Mouse (Mus musculus) macrophage (primary cell): Measurements from ENCODE around the gene Mapk10. TPM values are rescaled to one million over a fixed set of nuclear protein-coding genes. Genes with fewer than 3 reads are reported as not detected.
"Not testable (repeated sequence)": the region's sequence is repeated elsewhere in the genome, so short reads cannot be mapped to it uniquely, and the experiment has no call there.

Source experiments
- H3K27ac ChIP-seq: fragments of 350-480 bp; formaldehyde crosslinking; 2 replicates; pipeline ENCODE4 v1.9.0; 2021
- H3K36me3 ChIP-seq: fragments of 350-480 bp; formaldehyde crosslinking; 2 replicates; pipeline ENCODE4 v1.9.0; 2021; ENCODE audit errors: inconsistent target
- H3K4me3 ChIP-seq: fragments of 350-480 bp; formaldehyde crosslinking; 2 replicates; pipeline ENCODE4 v1.9.0; 2021; ENCODE audit errors: inconsistent target
- H3K79me2 ChIP-seq: fragments of 350-480 bp; formaldehyde crosslinking; 2 replicates; pipeline ENCODE4 v1.9.0; 2021; ENCODE audit errors: inconsistent target
- WGBS: methylation state at CpG from one replicate; pipeline ENCODE4 v1.1.7; 2026; ENCODE audit warnings: inconsistent platforms; ENCODE audit not compliant: missing documents; 5-methylcytosine and 5-hydroxymethylcytosine counted together
- polyA plus RNA-seq: library from polyadenylated mRNA; stranded (reverse); fragments of 250-400 nt; gene quantifications from 3 replicates; pipeline ENCODE4 v1.2.4, GENCODE M21; 2018; ENCODE audit warnings: inconsistent platforms

Mapk10 gene
- polyA plus RNA-seq, 1 experiment from 2014 or later, result not detected

DNA sequence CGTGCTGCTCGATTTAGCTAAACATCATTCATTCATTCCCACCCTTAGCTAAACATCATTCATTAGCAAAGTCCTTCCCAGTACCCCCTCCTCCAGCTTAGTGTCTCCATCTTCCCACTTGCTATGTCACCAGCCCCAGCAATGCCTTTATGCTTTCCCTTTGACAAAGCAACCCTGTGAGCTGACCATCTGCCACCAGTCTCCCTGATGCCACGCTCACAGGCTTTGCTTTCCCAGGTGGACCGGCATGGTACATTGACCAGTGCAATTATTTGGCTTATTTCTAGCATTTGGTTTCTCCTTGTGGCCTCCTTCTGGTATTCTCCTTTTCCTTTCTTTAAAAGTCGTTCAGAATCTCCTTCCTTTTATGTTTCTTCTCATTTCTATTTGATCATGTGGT lies 284.3 kb downstream of the Mapk10 start:
- WGBS, result 90% methylated on average over 5 of the region's 5 CpGs
- Histone ChIP-seq H3K36me3 (no peaks in the 10 kb centered on the region), H3K27ac (no peak overlapping the region), H3K4me3 (no peak overlapping the region), H3K79me2 (no peaks in the 10 kb centered on the region)

DNA sequence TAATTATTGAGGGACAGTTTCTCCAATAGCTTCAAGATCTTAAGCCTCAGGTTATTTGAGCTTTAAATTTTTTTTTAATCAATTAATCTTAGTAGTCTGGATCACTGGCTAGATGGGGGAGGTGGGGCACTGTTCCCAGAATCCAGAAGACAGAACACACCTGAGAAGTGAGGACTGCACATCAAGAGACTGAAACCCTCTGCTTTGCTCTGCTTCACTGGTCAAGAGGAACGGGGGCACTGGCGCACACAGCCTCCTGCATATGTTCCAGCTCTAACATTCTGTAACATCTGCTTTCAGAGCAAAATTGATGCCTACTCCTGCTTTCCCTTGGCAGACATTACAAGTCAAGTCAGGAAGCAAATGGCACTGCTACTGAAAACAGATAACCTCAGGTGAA lies 290.9 kb downstream of the Mapk10 start:
- Histone ChIP-seq H3K4me3 (no peak overlapping the region), H3K79me2 (no peaks in the 10 kb centered on the region), H3K36me3 (no peaks in the 10 kb centered on the region), H3K27ac (no peak overlapping the region)
- 96% methylated on average over 2 of the region's 2 CpGs for WGBS

DNA sequence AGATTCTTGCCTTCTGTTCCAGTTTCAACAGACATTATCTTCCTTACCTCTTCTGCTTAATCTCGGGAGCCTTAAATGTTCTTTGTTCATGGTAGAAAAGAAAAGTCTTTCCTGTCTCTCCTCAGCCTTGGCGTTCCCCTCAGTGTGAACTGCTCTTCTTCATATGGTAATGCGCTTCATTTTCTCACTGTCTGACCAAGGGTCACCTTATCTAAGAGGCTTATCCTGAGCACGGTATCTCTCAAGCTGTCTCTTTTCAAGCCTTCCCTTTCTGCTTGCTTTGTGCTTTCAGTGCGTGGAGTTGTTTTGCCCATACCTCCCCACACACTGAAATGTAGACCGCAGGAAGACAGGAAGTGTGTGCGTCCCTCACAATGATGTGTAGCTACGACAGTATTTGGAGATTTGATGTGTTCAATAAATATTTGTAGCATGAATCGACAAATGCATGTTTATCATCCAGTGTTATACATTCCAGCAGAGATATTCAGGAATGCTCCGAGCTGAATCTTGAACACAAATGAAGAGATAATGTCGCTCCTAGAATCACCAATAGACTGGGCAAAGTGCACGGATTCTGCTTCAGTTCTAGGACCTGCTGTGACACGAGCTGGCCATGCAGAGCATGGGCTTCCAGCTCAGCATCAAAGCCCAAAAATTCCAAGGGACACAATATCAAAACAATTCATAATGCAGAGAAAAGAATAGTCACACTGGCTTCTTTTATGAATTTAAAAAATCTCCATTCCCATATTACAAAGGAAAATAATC lies 305.5 kb downstream of the Mapk10 start:
- no peaks in the 10 kb centered on the region for H3K79me2 ChIP-seq
- no peak overlapping the region for H3K27ac ChIP-seq
- 64% methylated on average over 13 of the region's 13 CpGs for WGBS
- no peaks in the 10 kb centered on the region for H3K36me3 ChIP-seq
- no peak overlapping the region for H3K4me3 ChIP-seq

DNA sequence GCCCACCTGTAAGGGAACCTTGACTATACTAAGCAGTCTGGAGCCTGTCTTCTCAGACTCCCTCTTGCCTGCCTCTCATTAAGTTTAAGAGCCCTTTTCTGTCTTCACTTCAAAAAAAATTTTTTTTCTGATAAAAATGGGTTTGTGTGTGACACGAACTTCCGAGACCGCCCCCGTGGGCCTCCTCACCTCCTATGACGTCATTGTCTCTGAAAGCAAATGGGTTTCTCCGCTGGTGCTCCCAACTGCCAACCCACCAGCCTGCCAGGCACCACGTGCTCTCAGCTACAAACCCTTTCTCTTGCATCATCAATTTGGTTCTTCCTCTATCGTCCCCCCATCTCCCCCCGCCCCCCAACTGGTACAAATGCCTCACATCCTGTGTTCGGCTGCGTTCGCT lies 307.1 kb downstream of the Mapk10 start:
- WGBS, result 72% methylated on average over 11 of the region's 12 CpGs
- Histone ChIP-seq H3K4me3 (no peak overlapping the region), H3K79me2 (no peaks in the 10 kb centered on the region), H3K27ac (no peak overlapping the region), H3K36me3 (no peaks in the 10 kb centered on the region)

DNA sequence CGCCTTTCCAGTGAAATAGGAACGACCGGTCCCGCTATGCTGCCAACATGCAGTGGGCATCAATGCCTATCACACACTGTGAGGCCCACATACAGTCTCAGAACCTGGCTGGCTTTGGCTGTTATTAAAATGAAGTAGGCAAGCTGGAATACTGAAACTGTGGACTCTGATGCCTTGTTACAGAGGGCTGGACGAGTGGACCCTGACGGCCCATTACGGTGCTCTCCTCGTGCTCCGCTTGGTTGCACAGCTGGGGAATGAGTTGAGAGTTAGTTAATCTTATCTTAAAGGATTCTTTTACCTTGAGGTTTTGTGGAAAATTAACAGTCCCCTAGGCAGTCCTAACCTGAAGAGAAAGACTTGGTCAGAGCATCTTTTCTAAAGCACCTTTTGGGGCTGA lies 307.6 kb downstream of the Mapk10 start:
- H3K27ac ChIP-seq, result no peak overlapping the region
- WGBS, result 99% methylated on average over 9 of the region's 9 CpGs
- H3K36me3 ChIP-seq, result no peaks in the 10 kb centered on the region

DNA sequence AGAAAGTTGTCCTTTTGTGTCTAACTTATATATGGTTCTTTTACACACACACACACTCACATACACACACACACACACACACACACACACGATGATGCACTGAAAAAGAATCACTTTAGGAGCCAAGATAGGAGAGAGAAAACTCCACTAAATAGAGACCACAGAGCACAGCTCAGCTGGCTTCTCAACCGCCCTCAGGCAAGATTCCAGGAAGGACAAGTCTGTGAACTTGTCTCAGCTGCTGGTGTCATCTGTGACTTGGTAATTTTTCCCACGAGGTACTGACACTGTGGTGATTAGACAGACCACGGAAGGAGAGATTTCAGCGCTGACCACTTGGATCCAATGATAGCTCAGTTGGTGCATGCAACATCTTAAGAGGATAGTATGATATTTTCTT lies 310.0 kb downstream of the Mapk10 start:
- Histone ChIP-seq H3K27ac (no peak overlapping the region), H3K4me3 (no peak overlapping the region), H3K79me2 (no peaks in the 10 kb centered on the region), H3K36me3 (no peaks in the 10 kb centered on the region)
- 73% methylated on average over 4 of the region's 5 CpGs for WGBS

More for the DNA sequence above, 307.6 kb downstream of the Mapk10 start:
- no peak overlapping the region for H3K4me3 ChIP-seq
- no peaks in the 10 kb centered on the region for H3K79me2 ChIP-seq

DNA sequence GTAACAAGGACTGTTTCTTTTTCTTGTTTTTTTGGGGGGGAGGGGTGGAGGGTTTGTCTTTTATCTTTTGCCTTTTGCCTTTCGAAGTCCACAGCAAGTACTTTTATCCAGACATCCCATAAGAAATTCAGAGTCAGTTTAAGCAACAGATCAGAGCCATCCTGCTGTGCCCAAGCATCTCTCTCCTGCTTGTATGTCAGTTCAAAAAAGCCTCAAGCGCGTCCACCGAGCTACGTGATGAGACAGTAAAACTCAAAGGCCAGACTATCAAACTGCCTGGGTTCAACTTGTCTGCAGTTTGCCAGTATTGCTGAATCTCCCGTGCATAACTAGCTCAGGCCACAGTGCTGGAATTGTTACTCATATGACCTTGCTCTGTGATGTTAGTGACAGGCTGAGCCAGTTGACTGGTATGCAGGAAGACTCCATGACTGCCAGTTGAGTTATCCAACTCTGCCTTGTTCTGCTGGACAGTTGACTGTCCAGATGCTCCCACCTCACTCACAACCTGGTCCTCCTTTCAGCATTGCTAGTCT lies 311.4 kb downstream of the Mapk10 start:
- WGBS, result 89% methylated on average over 6 of the region's 6 CpGs

DNA sequence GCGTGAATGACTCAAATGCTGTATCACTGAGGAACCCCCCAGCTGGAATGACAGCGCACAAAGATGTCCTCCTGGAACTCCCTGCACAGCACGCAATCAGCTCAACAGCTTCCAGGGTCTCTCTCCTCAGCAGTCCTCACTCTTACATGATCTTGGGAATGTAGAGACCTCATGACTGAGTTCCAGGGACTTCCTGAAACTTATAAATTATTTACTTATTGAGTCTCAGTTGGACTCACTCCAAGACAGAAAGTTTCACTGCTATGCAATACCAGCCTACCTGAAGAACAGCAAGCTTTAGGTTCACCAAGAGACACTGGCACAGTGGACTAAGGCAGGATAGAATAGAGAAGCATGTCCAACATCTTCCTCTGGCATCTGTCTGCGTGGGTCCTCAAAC lies 312.8 kb downstream of the Mapk10 start:
- no peaks in the 10 kb centered on the region for H3K79me2 ChIP-seq
- H3K4me3 ChIP-seq, result no peak overlapping the region
- WGBS, result 98% methylated on average over 4 of the region's 4 CpGs
- no peaks in the 10 kb centered on the region for H3K36me3 ChIP-seq
- H3K27ac ChIP-seq, result no peak overlapping the region

More for the DNA sequence above, 311.4 kb downstream of the Mapk10 start:
- Histone ChIP-seq H3K27ac (no peak overlapping the region), H3K36me3 (no peaks in the 10 kb centered on the region), H3K4me3 (no peak overlapping the region), H3K79me2 (no peaks in the 10 kb centered on the region)

DNA sequence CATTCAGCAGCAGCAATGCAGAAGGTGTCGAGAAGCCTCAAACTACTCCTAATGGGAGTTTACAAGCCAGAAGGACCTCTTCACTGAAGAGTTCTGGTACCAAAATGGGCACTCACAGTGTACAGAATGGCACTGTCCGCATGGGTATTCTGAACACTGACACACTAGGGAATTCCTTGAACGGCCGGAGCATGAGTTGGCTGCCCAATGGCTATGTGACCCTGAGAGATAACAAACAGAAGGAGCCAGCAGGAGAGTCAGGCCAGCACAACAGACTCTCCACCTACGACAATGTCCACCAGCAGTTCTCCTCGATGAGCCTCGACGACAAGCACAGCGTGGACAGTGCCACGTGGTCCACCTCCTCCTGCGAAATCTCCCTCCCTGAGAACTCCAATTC lies 318.9 kb downstream of the Mapk10 start:
- 94% methylated on average over 11 of the region's 11 CpGs for WGBS
- Histone ChIP-seq H3K4me3 (no peak overlapping the region), H3K79me2 (no peaks in the 10 kb centered on the region), H3K27ac (no peak overlapping the region), H3K36me3 (peaks cover 4% of the 10 kb centered on the region; the same call in 1 of the 2 replicates)

DNA sequence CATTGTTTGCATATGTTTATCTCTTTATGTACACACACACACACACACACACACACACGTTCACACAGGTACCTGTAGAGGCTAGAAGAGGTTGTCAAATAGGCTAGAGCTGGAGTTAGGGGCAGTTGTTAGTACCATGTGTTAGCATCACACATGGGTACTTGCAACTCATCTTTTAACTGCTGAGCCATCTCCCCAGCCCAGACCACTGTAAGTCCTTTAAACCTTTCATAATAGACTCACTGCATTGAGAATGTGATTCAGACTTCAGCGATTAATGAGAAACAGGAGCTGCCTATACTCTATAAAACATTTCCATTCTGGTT lies 322.0 kb downstream of the Mapk10 start:
- Histone ChIP-seq H3K36me3 (peaks cover 4% of the 10 kb centered on the region; the same call in 1 of the 2 replicates), H3K4me3 (no peak overlapping the region), H3K79me2 (no peaks in the 10 kb centered on the region), H3K27ac (no peak overlapping the region)
- 95% methylated on average over 2 of the region's 2 CpGs for WGBS

DNA sequence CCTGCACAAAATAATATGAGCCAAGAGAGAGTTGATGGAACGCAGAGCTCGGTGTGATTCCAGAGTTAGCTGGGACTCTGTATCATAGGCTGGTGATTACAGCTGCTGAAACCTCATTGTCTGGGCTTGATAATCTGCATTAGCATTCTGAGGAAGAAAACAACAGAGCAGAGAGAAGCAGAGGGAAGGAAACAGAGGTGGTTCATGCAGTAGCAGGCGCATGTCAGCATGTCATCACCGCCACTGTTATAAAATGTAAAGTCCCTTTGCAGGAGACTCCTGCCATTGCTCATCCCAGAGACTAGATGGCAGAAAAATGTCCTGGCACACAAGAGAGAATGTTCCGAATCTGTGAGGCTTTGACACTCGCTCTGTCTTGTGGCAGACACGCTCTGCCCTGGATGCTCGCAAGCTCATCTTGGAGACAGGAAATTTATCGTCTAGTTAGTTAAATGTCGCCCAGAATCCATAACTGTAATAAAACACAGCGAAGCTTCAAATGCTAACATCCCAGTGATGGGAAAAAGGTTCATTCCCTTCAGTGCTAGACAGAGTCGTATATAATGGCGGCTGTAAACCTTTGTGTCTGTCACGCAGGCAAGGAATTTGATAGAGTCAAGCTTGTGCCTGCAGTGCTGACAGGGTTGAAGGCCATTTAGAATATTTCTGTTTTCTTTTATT lies 322.5 kb downstream of the Mapk10 start:
- WGBS, result 92% methylated on average over 13 of the region's 14 CpGs
- Histone ChIP-seq H3K36me3 (peaks cover 4% of the 10 kb centered on the region; the same call in 1 of the 2 replicates), H3K4me3 (no peak overlapping the region), H3K27ac (no peak overlapping the region), H3K79me2 (no peaks in the 10 kb centered on the region)

DNA sequence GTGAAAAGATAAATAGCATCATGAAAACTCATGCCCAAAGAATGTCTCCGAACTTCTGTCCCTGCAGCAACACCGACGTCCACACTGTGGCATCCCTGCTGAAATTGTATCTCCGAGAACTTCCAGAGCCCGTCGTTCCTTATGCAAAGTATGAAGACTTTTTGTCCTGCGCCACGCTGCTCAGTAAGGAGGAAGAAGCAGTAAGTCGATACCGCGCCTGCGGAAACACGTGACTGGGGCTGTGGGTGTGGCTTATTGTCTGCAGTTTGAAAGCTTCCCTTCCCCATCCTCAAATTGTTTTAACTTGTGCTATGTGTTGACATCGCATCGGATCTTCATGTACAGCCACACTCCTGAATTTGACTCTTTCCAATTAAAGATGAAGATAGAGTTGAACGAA lies 335.5 kb downstream of the Mapk10 start:
- 60% methylated on average over 16 of the region's 16 CpGs for WGBS
- Histone ChIP-seq H3K36me3 (no peaks in the 10 kb centered on the region), H3K79me2 (no peaks in the 10 kb centered on the region), H3K4me3 (no peak overlapping the region), H3K27ac (no peak overlapping the region)

DNA sequence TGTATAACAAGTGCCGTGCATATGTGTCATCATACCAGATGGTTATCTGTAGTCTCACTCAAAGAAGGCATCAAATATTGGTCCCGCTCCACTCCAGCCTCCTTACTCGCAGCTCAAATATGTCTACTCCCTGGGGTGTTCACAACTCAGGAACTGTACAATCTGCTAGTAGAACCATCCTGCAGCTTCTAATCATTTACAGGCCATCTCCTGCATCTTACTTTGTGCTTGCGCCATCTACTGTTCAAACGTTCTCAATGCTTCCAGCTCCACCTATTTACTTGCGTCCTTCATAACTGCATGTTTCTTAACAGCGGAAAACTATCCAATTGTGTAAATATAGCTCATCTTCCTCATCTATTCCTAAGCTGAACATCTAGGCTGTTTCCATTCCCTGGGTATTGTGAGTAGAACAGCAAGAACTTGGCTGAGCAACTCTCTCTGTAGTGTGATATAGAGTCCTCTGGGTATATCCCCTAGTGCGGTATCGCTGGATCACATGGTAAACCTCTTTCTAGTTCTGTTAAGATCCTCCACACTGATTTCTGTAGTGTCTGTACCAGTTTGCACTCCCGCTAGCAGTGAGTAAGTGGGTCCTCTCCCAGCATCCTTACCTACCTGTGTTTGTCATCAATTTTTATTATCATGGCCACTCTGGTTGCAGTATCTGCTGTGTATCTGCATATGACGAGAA lies 336.4 kb downstream of the Mapk10 start:
- H3K79me2 ChIP-seq, result no peaks in the 10 kb centered on the region
- H3K27ac ChIP-seq, result no peak overlapping the region
- WGBS, result 44% methylated on average over 11 of the region's 11 CpGs
- no peak overlapping the region for H3K4me3 ChIP-seq
- no peaks in the 10 kb centered on the region for H3K36me3 ChIP-seq

DNA sequence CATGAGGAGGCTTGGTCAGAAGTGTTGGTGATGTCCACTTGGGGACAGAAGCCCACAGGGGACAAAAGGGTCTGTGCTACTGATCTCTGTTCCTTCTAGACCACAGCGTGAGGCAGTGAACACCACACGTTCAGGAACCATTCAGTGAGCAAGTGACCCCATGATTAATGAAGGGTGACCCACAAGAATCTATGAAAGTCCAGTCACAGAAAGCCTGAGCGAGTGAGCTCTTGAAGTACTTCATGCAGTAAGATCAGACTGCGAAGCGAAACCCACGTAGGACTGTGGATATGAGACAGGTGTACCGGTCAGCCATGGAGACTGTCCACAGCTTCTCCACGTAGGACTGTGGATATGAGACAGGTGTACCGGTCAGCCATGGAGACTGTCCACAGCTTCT lies 338.1 kb downstream of the Mapk10 start:
- WGBS, result 81% methylated on average over 6 of the region's 9 CpGs
- not testable (repeated sequence) for H3K4me3 ChIP-seq, H3K36me3 ChIP-seq, H3K27ac ChIP-seq, H3K79me2 ChIP-seq

DNA sequence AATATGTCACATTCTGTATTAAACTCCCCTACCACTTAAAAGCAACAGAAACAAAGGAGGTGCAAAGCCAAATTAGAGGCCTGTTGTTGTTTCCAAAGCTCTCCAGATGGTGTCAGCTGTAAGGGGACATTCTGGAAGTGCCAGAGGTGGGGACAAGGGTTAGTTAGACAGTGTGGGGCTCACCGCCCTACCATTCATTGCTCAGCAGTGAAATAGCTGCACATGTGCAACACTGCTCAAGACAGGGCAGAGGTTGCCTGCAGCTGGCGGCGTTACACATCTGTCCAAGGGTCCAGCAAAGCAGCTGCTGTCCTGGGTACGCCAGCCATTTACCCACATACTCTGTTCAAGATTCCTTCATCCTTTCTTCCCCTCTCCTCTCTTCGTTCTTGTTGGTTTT lies 342.9 kb downstream of the Mapk10 start:
- Histone ChIP-seq H3K27ac (no peak overlapping the region), H3K36me3 (no peaks in the 10 kb centered on the region), H3K4me3 (no peak overlapping the region), H3K79me2 (no peaks in the 10 kb centered on the region)
- 81% methylated on average over 5 of the region's 5 CpGs for WGBS
